Mouse (Mus musculus) adrenal gland, adult 18-20 months (tissue): ENCODE data around the gene Ttc5. TPM values are rescaled to one million over a fixed set of nuclear protein-coding genes. Genes with fewer than 3 reads are reported as not detected.
"Not testable (repeated sequence)": the region's sequence is repeated elsewhere in the genome, so short reads cannot be mapped to it uniquely, and the experiment has no call there.

Experiments
- DNase-seq, 2 experiments: peaks; one replicate each; pipeline ENCODE4 v3.0.0; 2021 to 2022; ENCODE audit warnings: low spot score in 2 of 2
- total RNA-seq, 2 experiments: library from RNA; stranded (reverse); gene quantifications; 1 replicate in 1 of 2; 2 replicates in 1 of 2; pipeline ENCODE4 v1.2.3; 2021

Ttc5 gene
- total RNA-seq, 2 experiments from 2014 or later = 29.0 to 35.5 TPM

DNA sequence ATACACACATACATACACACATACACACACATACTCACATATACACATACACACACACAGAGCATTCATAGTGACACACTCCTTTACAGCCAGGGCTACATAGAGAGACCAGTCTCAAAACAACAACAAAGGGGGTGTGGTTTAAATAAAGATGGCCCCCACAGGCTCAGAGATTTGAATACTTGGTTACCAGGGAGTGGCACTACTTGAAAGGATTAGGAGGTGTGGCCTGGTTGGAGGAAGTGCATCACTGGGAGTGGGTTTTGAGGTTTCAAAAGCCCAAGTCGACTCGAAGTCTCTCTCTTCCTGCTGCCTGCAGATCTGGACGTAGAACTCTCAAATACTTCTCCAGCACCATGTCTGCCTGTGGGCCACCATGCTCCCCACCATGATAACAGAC, 3.2 kb downstream of the Ttc5 start:
- no peak for DNase-seq

DNA sequence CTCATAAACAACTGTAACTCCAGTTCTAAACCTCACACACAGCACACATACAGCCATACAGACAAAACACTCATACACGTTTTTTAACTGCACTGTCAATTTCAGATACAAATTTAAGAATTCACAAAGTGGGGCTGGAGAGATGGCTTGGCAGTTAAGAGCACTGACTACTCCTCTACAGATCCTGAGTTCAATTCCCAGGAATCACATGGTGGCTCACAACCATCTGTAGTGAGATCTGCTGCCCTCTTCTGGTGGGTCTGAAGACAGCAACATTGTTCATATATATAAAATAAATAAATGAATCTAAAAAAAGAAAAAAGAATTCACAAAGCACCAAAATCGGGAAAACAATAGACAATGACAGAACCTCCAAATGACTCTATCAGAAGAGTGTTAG, 14.0 kb downstream of the Ttc5 start:
- DNase-seq = no peak

DNA sequence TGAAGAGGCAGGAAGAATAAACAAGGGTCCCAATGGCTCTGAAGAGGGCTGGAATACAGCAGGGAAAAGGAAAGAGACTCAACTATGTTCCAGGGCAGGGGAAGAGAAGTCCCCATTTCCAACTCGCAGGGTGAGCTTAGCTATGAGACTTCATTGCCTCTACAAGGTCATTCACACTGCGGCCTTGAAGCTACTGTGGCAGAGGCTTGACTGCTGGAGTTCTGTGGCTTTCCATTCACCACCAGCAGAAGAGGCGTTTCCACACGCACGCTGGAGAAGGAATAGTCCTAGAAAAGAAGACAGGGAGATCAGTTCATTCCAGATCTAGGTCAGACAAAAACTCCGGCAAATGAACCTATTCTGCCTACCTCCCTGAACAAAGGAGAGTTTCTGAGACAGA, 19.6 kb downstream of the Ttc5 start:
- DNase-seq = peak in 1 of 2 experiments; percentile 18

DNA sequence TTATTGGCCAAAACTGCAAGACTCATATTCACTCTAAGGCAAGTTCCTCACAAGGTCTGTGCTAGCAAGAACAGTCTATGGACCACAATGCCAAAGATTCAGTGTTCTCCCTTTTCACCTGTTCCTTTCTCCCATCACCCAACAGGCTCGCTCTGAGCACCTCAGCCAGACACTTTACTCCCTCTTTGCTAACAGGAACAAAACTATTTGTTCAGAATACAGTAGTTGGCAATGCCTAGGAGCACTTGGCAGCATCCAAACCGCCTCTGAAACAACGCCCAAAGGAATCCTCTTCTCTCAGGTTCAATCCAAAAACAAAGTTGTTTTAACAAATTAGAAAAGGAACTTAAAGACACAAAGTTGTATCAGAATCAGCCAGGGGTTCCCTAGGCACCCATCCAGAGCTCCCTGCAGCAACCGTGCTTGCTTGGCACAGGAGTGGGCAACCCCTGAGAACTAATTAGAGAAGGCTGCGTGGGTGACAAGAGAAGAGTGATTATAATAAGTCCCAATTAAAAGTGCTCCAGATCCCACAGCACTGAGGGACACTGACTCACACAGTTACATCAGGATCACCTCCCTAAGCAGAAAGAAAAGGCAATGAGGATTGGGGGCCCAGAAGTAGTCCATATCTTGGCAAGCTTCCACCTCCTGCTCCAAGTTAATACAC, 26.8 kb downstream of the Ttc5 start:
- DNase-seq = no peak

DNA sequence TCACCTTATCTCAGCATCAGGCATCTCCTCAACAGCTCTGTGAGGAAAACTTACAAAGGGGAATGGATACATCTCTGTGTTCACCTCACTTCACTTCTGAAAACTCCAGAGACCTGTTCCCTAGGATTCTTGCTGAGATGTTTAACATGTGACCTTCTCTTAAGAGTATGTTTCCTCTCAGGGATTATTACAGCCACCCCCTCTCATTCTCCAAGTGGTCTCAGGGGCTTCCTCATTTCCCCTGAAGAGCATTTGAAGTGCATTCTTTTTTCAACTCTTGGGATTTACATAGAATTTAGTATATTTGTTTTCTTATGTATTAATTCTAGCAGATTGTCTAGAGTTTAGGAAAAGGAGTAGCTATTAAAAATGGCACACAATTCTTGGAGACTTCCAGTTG, 40.3 kb downstream of the Ttc5 start, which contains the start of gene Olfr749:
Gene Olfr749, minus strand, starts transcription at position 101 of the 400 bp plus-strand sequence.
- DNase-seq = no peak

DNA sequence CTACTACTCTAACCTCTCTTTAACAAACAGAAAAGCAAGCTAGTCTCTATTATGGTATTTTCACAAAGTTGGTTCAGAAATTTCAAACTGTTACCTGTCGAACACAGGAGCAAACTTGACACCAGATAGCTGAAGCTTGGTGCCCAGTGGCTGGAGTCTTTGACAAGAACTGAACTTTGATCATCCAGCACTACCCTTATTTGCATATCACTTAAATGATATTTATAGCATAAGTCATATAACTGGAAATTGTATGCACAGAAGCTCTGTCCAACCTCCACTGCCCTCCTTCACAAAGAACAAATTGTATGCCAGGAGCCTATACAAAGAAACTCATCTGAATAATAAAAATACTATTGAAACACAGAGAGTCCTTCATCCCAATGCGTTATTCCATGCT, 43.7 kb downstream of the Ttc5 start:
- DNase-seq = no peak

DNA sequence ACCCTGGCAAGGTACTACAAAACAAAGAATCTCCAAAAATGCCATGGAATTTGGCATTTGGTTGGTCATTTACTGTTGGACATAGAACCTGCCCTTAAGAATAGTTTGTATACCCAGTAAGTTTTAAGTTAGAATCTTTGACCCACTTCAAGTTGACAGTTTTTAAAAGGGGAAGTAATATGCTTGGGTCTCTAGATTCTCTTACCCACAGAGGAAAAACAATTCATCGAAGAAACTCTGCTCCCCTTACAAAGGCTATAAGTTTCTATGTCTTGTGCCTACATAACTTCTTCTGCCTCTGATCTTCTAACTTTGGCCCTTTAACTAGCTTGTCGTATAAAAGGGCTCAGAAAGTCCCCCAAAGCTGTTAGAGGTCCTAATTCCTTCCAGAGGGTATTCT, 45.0 kb downstream of the Ttc5 start:
- no peak for DNase-seq

DNA sequence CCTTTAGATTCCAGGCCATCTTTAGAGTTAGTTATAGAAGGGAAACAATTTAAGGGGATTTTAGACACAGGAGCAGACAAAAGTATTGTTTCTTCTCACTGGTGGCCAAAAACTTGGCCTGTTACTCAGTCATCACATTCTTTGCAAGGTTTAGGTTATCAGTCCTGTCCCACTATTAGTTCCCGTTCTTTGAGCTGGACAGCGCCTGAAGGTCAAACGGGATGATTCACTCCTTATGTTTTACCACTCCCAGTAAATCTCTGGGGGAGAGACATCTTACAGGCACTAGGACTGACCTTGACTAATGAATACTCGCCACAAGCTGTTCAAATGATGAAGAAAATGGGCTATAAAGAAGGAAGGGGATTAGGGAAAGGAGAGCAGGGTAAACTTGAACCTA, 62.9 kb downstream of the Ttc5 start:
- DNase-seq = not testable (repeated sequence)

DNA sequence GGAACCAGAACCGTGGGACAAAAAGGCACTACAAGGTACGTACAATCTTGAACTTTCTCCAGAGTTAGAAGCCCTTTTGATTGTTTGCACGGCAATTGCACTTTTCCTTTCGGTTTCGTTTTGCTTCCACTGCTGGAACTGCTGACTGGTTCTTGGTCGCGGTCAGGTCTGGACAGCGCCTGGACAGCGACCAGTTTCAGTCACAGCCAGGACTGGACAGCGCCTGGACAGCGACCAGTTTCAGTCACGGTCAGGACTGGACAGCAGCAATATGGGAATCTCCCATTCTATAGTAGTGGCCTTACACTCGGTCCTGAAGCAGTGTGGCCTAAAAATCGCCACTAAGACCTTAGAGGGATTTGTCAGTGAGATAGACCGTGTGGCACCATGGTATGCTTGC, 65.4 kb downstream of the Ttc5 start:
- not testable (repeated sequence) for DNase-seq

Other genes starting within 250 kb of the Ttc5 start
- gene Olfr744, start 170.6 kb downstream of the Ttc5 start, total RNA-seq = not detected
- not detected for gene Olfr745, start 146.1 kb downstream of the Ttc5 start, total RNA-seq
- gene Olfr746, start 138.4 kb downstream of the Ttc5 start, total RNA-seq = not detected
- not detected for gene Olfr747, start 92.3 kb downstream of the Ttc5 start, total RNA-seq
- gene Olfr748, start 78.1 kb downstream of the Ttc5 start, total RNA-seq = not detected
- not detected for gene Olfr749, start 40.4 kb downstream of the Ttc5 start, total RNA-seq
- not detected for gene Ccnb1ip1, start 22.2 kb upstream of the Ttc5 start, total RNA-seq
- gene Parp2, start 22.3 kb upstream of the Ttc5 start, total RNA-seq = 10 to 100 TPM; 21.0 to 22.7 TPM
- gene Tep1, start 85.0 kb upstream of the Ttc5 start, total RNA-seq = 10 to 100 TPM; 22.2 to 25.2 TPM
- 1 to 10 TPM in 1 of 2 experiments, under 1 TPM in 1; 0.83 to 1.3 TPM for gene Klhl33, start 112.0 kb upstream of the Ttc5 start, total RNA-seq
- gene Osgep, start 139.4 kb upstream of the Ttc5 start, total RNA-seq = 10 to 100 TPM; 48.9 to 51.3 TPM
- 10 to 100 TPM; 50.7 to 66.7 TPM for gene Apex1, start 139.4 kb upstream of the Ttc5 start, total RNA-seq
- gene Pip4p1, start 145.3 kb upstream of the Ttc5 start, total RNA-seq = 10 to 100 TPM; 54.8 to 63.0 TPM
- 10 to 100 TPM; 35.0 to 40.3 TPM for gene Pnp, start 145.6 kb upstream of the Ttc5 start, total RNA-seq
- gene Gm49342, start 159.0 kb upstream of the Ttc5 start, total RNA-seq = 10 to 100 TPM; 31.9 to 43.9 TPM
- gene Pnp2, start 170.5 kb upstream of the Ttc5 start, total RNA-seq = 1 to 10 TPM; 1.7 to 2.7 TPM
- not detected for gene Rnase10, start 222.2 kb upstream of the Ttc5 start, total RNA-seq